Mouse (Mus musculus) megakaryocyte, embryonic 14.5 days (primary cell): ENCODE data around the gene H2-Aa.

Experiments
- FLI1 ChIP-seq: IDR thresholded peaks from 2 replicates; pipeline ENCODE4 v1.6.1; 2012; ENCODE audit warnings: low read length, inconsistent platforms, mixed read lengths
- GATA1 ChIP-seq: IDR thresholded peaks from 3 replicates; pipeline ENCODE4 v1.6.1; 2012; ENCODE audit warnings: mixed read lengths, low read length, inconsistent platforms, borderline replicate concordance

DNA sequence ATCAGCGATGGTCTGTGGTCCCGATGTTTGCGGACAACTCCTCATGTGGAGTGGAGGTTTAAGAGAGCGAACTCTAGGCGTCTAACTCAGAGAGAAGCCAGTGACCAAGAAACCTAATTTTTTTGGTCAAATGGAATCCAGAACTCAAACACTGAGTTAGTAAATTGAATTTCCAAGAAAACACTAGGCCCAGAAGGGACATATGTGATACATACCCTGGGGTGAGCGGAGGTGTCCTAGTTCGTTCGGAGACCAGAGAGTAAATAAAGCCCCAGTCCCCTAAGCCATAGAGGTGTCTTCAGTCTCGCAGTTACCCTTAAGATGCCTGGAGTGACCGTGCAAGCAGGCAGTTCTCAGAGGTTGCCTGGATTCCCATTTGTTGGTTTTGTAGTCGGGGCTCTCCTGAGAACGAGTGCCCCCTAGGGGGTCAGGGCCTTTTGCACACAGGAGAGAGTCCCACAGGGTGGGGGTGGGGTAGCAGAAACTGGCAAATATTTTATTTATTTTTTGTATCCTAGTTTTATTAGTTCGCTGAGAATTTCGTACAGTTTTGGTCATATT, 23.7 kb downstream of the H2-Aa start:
- TF ChIP-seq GATA1 (no peak), FLI1 (no peak)
